Mouse (Mus musculus) MEL (cell line): ENCODE data around the gene Adamtsl3. TPM values are rescaled to one million over a fixed set of nuclear protein-coding genes. Genes with fewer than 3 reads are reported as not detected.

ENCODE experiments used
- DNase-seq: peaks from one replicate; pipeline ENCODE4 v3.0.0; 2011; ENCODE audit warnings: low read depth, low spot score
- H3K27ac ChIP-seq: 2 replicates; pipeline ENCODE4 v1.5.1; 2012; ENCODE audit warnings: low read depth, mild to moderate bottlenecking, control low read depth, low read length, moderate library complexity; ENCODE audit not compliant: control insufficient read depth
- H3K27me3 ChIP-seq, 2 experiments: fragments of 150-350 bp in 1 of 2; sonication (generic) in 1 of 2; 2 replicates each; pipeline ENCODE4 v1.6.1; 2012; ENCODE audit warnings: low read length in 2 of 2, mild to moderate bottlenecking in 2 of 2, improper control_type of control experiment in 1 of 2, moderate library complexity in 1 of 2; ENCODE audit not compliant: insufficient read depth in 2 of 2, control insufficient read depth in 1 of 2
- H3K36me3 ChIP-seq, 2 experiments: 2 replicates each; pipeline ENCODE4 v1.6.1; 2012 to 2014; ENCODE audit warnings: low read length in 2 of 2, improper control_type of control experiment in 1 of 2, inconsistent platforms in 1 of 2, mild to moderate bottlenecking in 1 of 2; ENCODE audit not compliant: insufficient read depth in 2 of 2, control insufficient read depth in 1 of 2
- H3K4me1 ChIP-seq, 2 experiments: fragments of 150-350 bp in 1 of 2; sonication (generic) in 1 of 2; 2 replicates each; pipeline ENCODE4 v1.6.1; 2012; ENCODE audit warnings: low read length in 2 of 2, improper control_type of control experiment in 1 of 2, mild to moderate bottlenecking in 1 of 2; ENCODE audit not compliant: insufficient read depth in 2 of 2, control insufficient read depth in 1 of 2
- H3K4me3 ChIP-seq, 2 experiments: fragments of 150-350 bp in 1 of 2; sonication (generic) in 1 of 2; 2 replicates each; pipeline ENCODE4 v1.5.1; 2012; ENCODE audit warnings: low read depth in 2 of 2, low read length in 2 of 2, mild to moderate bottlenecking in 2 of 2, moderate library complexity in 2 of 2, control low read depth in 1 of 2, improper control_type of control experiment in 1 of 2; ENCODE audit not compliant: control insufficient read depth in 1 of 2, insufficient read depth in 1 of 2
- H3K79me2 ChIP-seq: 2 replicates; pipeline ENCODE4 v1.6.1; 2012; ENCODE audit warnings: mild to moderate bottlenecking, low read length, moderate library complexity; ENCODE audit not compliant: control insufficient read depth, poor library complexity, insufficient read depth
- H3K9ac ChIP-seq: 2 replicates; pipeline ENCODE4 v1.6.1; 2012; ENCODE audit warnings: low read depth, mild to moderate bottlenecking, control low read depth, low read length, moderate library complexity; ENCODE audit not compliant: control insufficient read depth, poor library complexity, severe bottlenecking
- H3K9me3 ChIP-seq: fragments of 150-350 bp; sonication (generic); replicated peaks from 2 replicates; pipeline ENCODE4 v1.6.1; 2012; ENCODE audit warnings: mild to moderate bottlenecking, low read length, improper control_type of control experiment, moderate library complexity; ENCODE audit not compliant: insufficient read depth
- BHLHE40 ChIP-seq: IDR thresholded peaks from 2 replicates; pipeline ENCODE4 v1.6.1; 2012; ENCODE audit warnings: low read depth, mild to moderate bottlenecking, inconsistent platforms, low read length, improper control_type of control experiment, borderline replicate concordance
- CHD1 ChIP-seq: IDR thresholded peaks from 2 replicates; pipeline ENCODE4 v1.6.1; 2012; ENCODE audit warnings: low read depth, mild to moderate bottlenecking, inconsistent platforms, low read length, improper control_type of control experiment
- CTCF ChIP-seq, 3 experiments: IDR thresholded peaks in 2 of 3; conservative IDR thresholded peaks in 1 of 3; 2 replicates each; pipeline ENCODE4 v1.5.1; 2011 to 2012; ENCODE audit warnings: low read length in 3 of 3, low read depth in 2 of 3, mild to moderate bottlenecking in 2 of 3, improper control_type of control experiment in 1 of 3, inconsistent platforms in 1 of 3, mixed read lengths in 1 of 3, moderate library complexity in 1 of 3; ENCODE audit not compliant: control insufficient read depth in 1 of 3, insufficient read depth in 1 of 3, poor library complexity in 1 of 3, severe bottlenecking in 1 of 3
- EP300 ChIP-seq, 2 experiments: IDR thresholded peaks; 2 replicates each; pipeline ENCODE4 v1.6.1; 2011; ENCODE audit warnings: improper control_type of control experiment in 2 of 2, low read length in 2 of 2, low read depth in 1 of 2, mild to moderate bottlenecking in 1 of 2
- GABPA ChIP-seq: IDR thresholded peaks from 2 replicates; pipeline ENCODE4 v1.6.1; 2012; ENCODE audit warnings: low read depth, mild to moderate bottlenecking, inconsistent platforms, low read length, improper control_type of control experiment, moderate library complexity
- GATA1 ChIP-seq: IDR thresholded peaks from 2 replicates; pipeline ENCODE4 v1.6.1; 2011; ENCODE audit warnings: low read depth, low read length, improper control_type of control experiment
- HCFC1 ChIP-seq: IDR thresholded peaks from 2 replicates; pipeline ENCODE4 v1.6.1; 2012; ENCODE audit warnings: low read depth, mild to moderate bottlenecking, inconsistent platforms, low read length, improper control_type of control experiment, moderate library complexity
- JUND ChIP-seq: IDR thresholded peaks from 2 replicates; pipeline ENCODE4 v1.6.1; 2011; ENCODE audit warnings: low read depth, mild to moderate bottlenecking, improper control_type of control experiment, low read length
- MEF2A ChIP-seq: IDR thresholded peaks from 2 replicates; pipeline ENCODE4 v1.6.1; 2014; ENCODE audit warnings: low read depth, mild to moderate bottlenecking, inconsistent platforms, low read length, improper control_type of control experiment; ENCODE audit not compliant: poor library complexity, insufficient replicate concordance, severe bottlenecking; ENCODE audit errors: extremely low read depth
- MXI1 ChIP-seq: IDR thresholded peaks from 2 replicates; pipeline ENCODE4 v1.6.1; 2011; ENCODE audit warnings: mild to moderate bottlenecking, low read depth, low read length, improper control_type of control experiment
- MYC ChIP-seq: IDR thresholded peaks from 2 replicates; pipeline ENCODE4 v1.6.1; 2011; ENCODE audit warnings: low read depth, mild to moderate bottlenecking, low read length, improper control_type of control experiment, moderate library complexity
- NELFE ChIP-seq: IDR thresholded peaks from 2 replicates; pipeline ENCODE4 v1.6.1; 2011; ENCODE audit warnings: low read depth, low read length, improper control_type of control experiment
- NRF1 ChIP-seq: IDR thresholded peaks from 2 replicates; pipeline ENCODE4 v1.6.1; 2014; ENCODE audit warnings: low read depth, mild to moderate bottlenecking, inconsistent platforms, low read length, improper control_type of control experiment, moderate library complexity; ENCODE audit not compliant: poor library complexity, insufficient read depth, severe bottlenecking
- POLR2A ChIP-seq, 2 experiments: IDR thresholded peaks; 2 replicates each; pipeline ENCODE4 v1.6.1; 2011 to 2012; ENCODE audit warnings: low read length in 2 of 2, mild to moderate bottlenecking in 2 of 2, control low read depth in 1 of 2, improper control_type of control experiment in 1 of 2, low read depth in 1 of 2, moderate library complexity in 1 of 2; ENCODE audit not compliant: control insufficient read depth in 1 of 2, insufficient read depth in 1 of 2, poor library complexity in 1 of 2
- POLR2AphosphoS2 ChIP-seq: IDR thresholded peaks from 2 replicates; pipeline ENCODE4 v1.6.1; 2011; ENCODE audit warnings: low read length, improper control_type of control experiment
- POLR2AphosphoS5 ChIP-seq: IDR thresholded peaks from 2 replicates; pipeline ENCODE4 v1.6.1; 2012; ENCODE audit warnings: low read depth, borderline replicate concordance, mild to moderate bottlenecking, inconsistent platforms, low read length, moderate library complexity, mixed read lengths
- RAD21 ChIP-seq: IDR thresholded peaks from 2 replicates; pipeline ENCODE4 v1.6.1; 2011; ENCODE audit warnings: mild to moderate bottlenecking, low read depth, low read length, improper control_type of control experiment
- SIN3A ChIP-seq: IDR thresholded peaks from 2 replicates; pipeline ENCODE4 v1.6.1; 2012; ENCODE audit warnings: low read length, improper control_type of control experiment, inconsistent platforms
- SMC3 ChIP-seq: IDR thresholded peaks from 2 replicates; pipeline ENCODE4 v1.6.1; 2011; ENCODE audit warnings: low read depth, low read length, improper control_type of control experiment
- TCF12 ChIP-seq: IDR thresholded peaks from 2 replicates; pipeline ENCODE4 v1.6.1; 2014; ENCODE audit warnings: low read depth, mild to moderate bottlenecking, inconsistent platforms, low read length, improper control_type of control experiment, moderate library complexity
- UBTF ChIP-seq: IDR thresholded peaks from 2 replicates; pipeline ENCODE4 v1.6.1; 2012; ENCODE audit warnings: low read depth, mild to moderate bottlenecking, inconsistent platforms, low read length, improper control_type of control experiment, moderate library complexity, borderline replicate concordance; ENCODE audit not compliant: insufficient read depth
- ZKSCAN1 ChIP-seq: IDR thresholded peaks from 2 replicates; pipeline ENCODE4 v1.6.1; 2012; ENCODE audit warnings: low read depth, mild to moderate bottlenecking, inconsistent platforms, low read length, improper control_type of control experiment, moderate library complexity
- ZNF384 ChIP-seq: IDR thresholded peaks from 2 replicates; pipeline ENCODE4 v1.6.1; 2012; ENCODE audit warnings: low read depth, mild to moderate bottlenecking, inconsistent platforms, low read length, improper control_type of control experiment
- polyA plus RNA-seq, 2 experiments: library from polyadenylated mRNA; stranded (reverse) in 1 of 2; unstranded in 1 of 2; fragments of >175 nt in 1 of 2; fragments of >200 nt in 1 of 2; gene quantifications; 2 replicates each; pipeline versions ENCODE4 v1.2.1 to v1.2.4; 2012; ENCODE audit warnings: low replicate concordance in 2 of 2, low read depth in 1 of 2; ENCODE audit not compliant: insufficient read length in 2 of 2, insufficient read depth in 1 of 2, missing spikeins in 1 of 2
- total RNA-seq: library from RNA; depleted of rRNA; stranded (reverse); fragments of 300-350 nt; gene quantifications from 2 replicates; pipeline ENCODE4 v1.2.3, GENCODE M21; 2012

The Adamtsl3 gene
- total and polyA plus RNA-seq, 3 experiments, result not detected

- TF ChIP-seq EP300 (IDR thresholded peaks at IDR 0.05; ENCODE audit: low read depth in 1 of 2, low read length in 2 of 2) (no peak), ZKSCAN1 (no peak), HCFC1 (no peak), MXI1 (no peak), MYC (no peak), TCF12 (no peak), GABPA (no peak), POLR2AphosphoS2 (no peak), MEF2A (no peak), JUND (no peak), UBTF (no peak), CHD1 (no peak), GATA1 (no peak), SMC3 (no peak), CTCF (IDR thresholded peaks at IDR 0.05 in 2 of 3, conservative IDR thresholded peaks at IDR 0.05 in 1 of 3; ENCODE audit: control insufficient read depth in 1 of 3, insufficient read depth in 1 of 3, low read depth in 2 of 3, low read length in 3 of 3, poor library complexity in 1 of 3, severe bottlenecking in 1 of 3) (no peak), POLR2A (IDR thresholded peaks at IDR 0.05; ENCODE audit: control insufficient read depth in 1 of 2, insufficient read depth in 1 of 2, low read depth in 1 of 2, low read length in 2 of 2, poor library complexity in 1 of 2) (no peak)
- no peaks in the 10 kb centered on the region for H3K4me1 ChIP-seq
- no peaks in the 10 kb centered on the region for H3K9me3 ChIP-seq
- no peak overlapping the region for H3K9ac ChIP-seq
- no peak for DNase-seq
- H3K79me2 ChIP-seq, result no peaks in the 10 kb centered on the region
- H3K36me3 ChIP-seq, result no peaks in the 10 kb centered on the region
- H3K27ac ChIP-seq, result no peak overlapping the region
- H3K4me3 ChIP-seq, result no peak overlapping the region
- no peaks in the 10 kb centered on the region for H3K27me3 ChIP-seq
Observed at GRCm38 (mm10) chr7:82485344-82485954, 150.0 kb downstream of the Adamtsl3 start.

- no peak overlapping the region for H3K27ac ChIP-seq
- H3K4me1 ChIP-seq, result no peaks in the 10 kb centered on the region
- TF ChIP-seq UBTF (no peak), CHD1 (no peak), GATA1 (no peak), ZNF384 (no peak), CTCF (IDR thresholded peaks at IDR 0.05 in 2 of 3, conservative IDR thresholded peaks at IDR 0.05 in 1 of 3; ENCODE audit: control insufficient read depth in 1 of 3, insufficient read depth in 1 of 3, low read depth in 2 of 3, low read length in 3 of 3, poor library complexity in 1 of 3, severe bottlenecking in 1 of 3) (no peak), NRF1 (no peak), RAD21 (no peak), MEF2A (no peak), NELFE (no peak), SIN3A (no peak), TCF12 (no peak), POLR2AphosphoS5 (no peak), BHLHE40 (no peak)
- no peak overlapping the region for H3K9ac ChIP-seq
- no peak overlapping the region for H3K4me3 ChIP-seq
- no peaks in the 10 kb centered on the region for H3K79me2 ChIP-seq
- no peaks in the 10 kb centered on the region for H3K27me3 ChIP-seq
- DNase-seq, result no peak
- no peaks in the 10 kb centered on the region for H3K9me3 ChIP-seq
- H3K36me3 ChIP-seq, result no peaks in the 10 kb centered on the region
Observed at GRCm38 (mm10) chr7:82491018-82491417, 155.5 kb downstream of the Adamtsl3 start.
